Mouse (Mus musculus) liver, embryonic 15.5 days (tissue): ENCODE data around the gene Nt5c2. TPM values are rescaled to one million over a fixed set of nuclear protein-coding genes. Genes with fewer than 3 reads are reported as not detected.

Source experiments
- ATAC-seq: fragments of 200-750 bp; cut with Nextera tagmentation; 2 replicates; pipeline ENCODE4 v1.8.0; 2017; ENCODE audit warnings: moderate number of reproducible peaks, mild to moderate bottlenecking, moderate library complexity; ENCODE audit not compliant: insufficient read depth
- H3K27ac ChIP-seq: fragments of 300-500 bp; sonication (generic); replicated peaks from 2 replicates; pipeline ENCODE4 v1.5.1; 2015; ENCODE audit warnings: mild to moderate bottlenecking, inconsistent platforms
- H3K27me3 ChIP-seq: fragments of 300-500 bp; sonication (generic); 2 replicates; pipeline ENCODE4 v1.6.1; 2015; ENCODE audit warnings: mild to moderate bottlenecking, inconsistent platforms
- H3K36me3 ChIP-seq: fragments of 300-500 bp; sonication (generic); replicated peaks from 2 replicates; pipeline ENCODE4 v1.6.1; 2015; ENCODE audit warnings: moderate library complexity, mild to moderate bottlenecking, inconsistent platforms
- H3K4me1 ChIP-seq: fragments of 300-500 bp; sonication (generic); replicated peaks from 2 replicates; pipeline ENCODE4 v1.6.1; 2015; ENCODE audit warnings: inconsistent platforms
- H3K4me2 ChIP-seq: fragments of 300-500 bp; sonication (generic); 2 replicates; pipeline ENCODE4 v1.6.1; 2015; ENCODE audit warnings: moderate library complexity, mild to moderate bottlenecking, inconsistent platforms
- H3K4me3 ChIP-seq: fragments of 300-500 bp; sonication (generic); replicated peaks from 2 replicates; pipeline ENCODE4 v1.5.1; 2015; ENCODE audit warnings: mild to moderate bottlenecking, inconsistent platforms
- H3K9ac ChIP-seq: fragments of 300-500 bp; sonication (generic); 2 replicates; pipeline ENCODE4 v1.6.1; 2015; ENCODE audit warnings: moderate library complexity, mild to moderate bottlenecking, inconsistent platforms
- H3K9me3 ChIP-seq: fragments of 300-500 bp; sonication (generic); replicated peaks from 2 replicates; pipeline ENCODE4 v1.6.1; 2016; ENCODE audit warnings: inconsistent platforms
- WGBS: fragments of 180-500 bp; shearing (Covaris S2); methylation state at CpG from one replicate; pipeline ENCODE4 v1.1.7; 2015; ENCODE audit warnings: mixed read lengths; ENCODE audit not compliant: insufficient replicate concordance; 5-methylcytosine and 5-hydroxymethylcytosine counted together
- polyA plus RNA-seq: library from polyadenylated mRNA; unstranded; fragments of >200 nt; fragmentation: Nextera tagmentation; extraction: Ambion mirVana; gene quantifications from 2 replicates; pipeline ENCODE4 v1.2.1, GENCODE M21; 2015

Gene Nt5c2
- polyA plus RNA-seq, 1 experiment from 2014 or later, result 42.7 TPM

GRCm38 (mm10) chr19:47016487-47016886, 1.5 kb upstream of the Nt5c2 start:
- H3K4me1 ChIP-seq, result peaks cover 28% of the 10 kb centered on the region
- H3K27ac ChIP-seq, result no peak overlapping the region
- H3K9ac ChIP-seq, result no peak overlapping the region
- no peaks in the 10 kb centered on the region for H3K9me3 ChIP-seq
- H3K4me2 ChIP-seq, result no peak overlapping the region
- WGBS, result 2% methylated on average over 15 of the region's 15 CpGs
- peaks cover 93% of the 10 kb centered on the region for H3K27me3 ChIP-seq
- ATAC-seq, result no peak
- H3K4me3 ChIP-seq, result no peak overlapping the region
- H3K36me3 ChIP-seq, result no peaks in the 10 kb centered on the region

- H3K36me3 ChIP-seq, result no peaks in the 10 kb centered on the region
- no peak overlapping the region for H3K4me2 ChIP-seq
- ATAC-seq, result no peak
- H3K9me3 ChIP-seq, result no peaks in the 10 kb centered on the region
- H3K9ac ChIP-seq, result no peak overlapping the region
- WGBS, result 5% methylated on average over 9 of the region's 9 CpGs
- H3K27ac ChIP-seq, result no peak overlapping the region
- peaks cover 28% of the 10 kb centered on the region for H3K4me1 ChIP-seq
- H3K27me3 ChIP-seq, result peaks cover 95% of the 10 kb centered on the region
- H3K4me3 ChIP-seq, result no peak overlapping the region
These were observed 1.0 kb upstream of the Nt5c2 start for GRCm38 (mm10) chr19:47015965-47016364.

GRCm38 (mm10) chr19:47015396-47015795, 443 bp upstream of the Nt5c2 start:
- WGBS, result 2% methylated on average over 37 of the region's 37 CpGs
- Histone ChIP-seq H3K4me2 (peak overlapping the region; percentile 64), H3K36me3 (no peaks in the 10 kb centered on the region), H3K9ac (no peak overlapping the region), H3K4me3 (peak overlapping the region; percentile 43), H3K27me3 (peaks cover 93% of the 10 kb centered on the region), H3K27ac (no peak overlapping the region), H3K4me1 (peaks cover 28% of the 10 kb centered on the region), H3K9me3 (no peaks in the 10 kb centered on the region)
- no peak for ATAC-seq

- no peak overlapping the region for H3K9ac ChIP-seq
- H3K9me3 ChIP-seq, result no peaks in the 10 kb centered on the region
- no peaks in the 10 kb centered on the region for H3K36me3 ChIP-seq
- peak overlapping the region; percentile 64 for H3K4me2 ChIP-seq
- no peak overlapping the region for H3K27ac ChIP-seq
- peaks cover 28% of the 10 kb centered on the region for H3K4me1 ChIP-seq
- ATAC-seq, result no peak
- 6% methylated on average over 11 of the region's 11 CpGs for whole genome bisulfite sequencing
- peaks cover 87% of the 10 kb centered on the region for H3K27me3 ChIP-seq
- peak overlapping the region; percentile 43 for H3K4me3 ChIP-seq
These were observed 850 bp downstream of the Nt5c2 start for GRCm38 (mm10) chr19:47014159-47014446.

- H3K9ac ChIP-seq, result no peak overlapping the region
- H3K9me3 ChIP-seq, result no peaks in the 10 kb centered on the region
- peaks cover 28% of the 10 kb centered on the region for H3K4me1 ChIP-seq
- WGBS, result 12% methylated on average over 20 of the region's 20 CpGs
- no peak for ATAC-seq
- H3K27ac ChIP-seq, result no peak overlapping the region
- no peak overlapping the region for H3K4me2 ChIP-seq
- no peaks in the 10 kb centered on the region for H3K36me3 ChIP-seq
- peaks cover 82% of the 10 kb centered on the region for H3K27me3 ChIP-seq
- no peak overlapping the region for H3K4me3 ChIP-seq
These were observed 1.4 kb downstream of the Nt5c2 start for GRCm38 (mm10) chr19:47013340-47014158.

GRCm38 (mm10) chr19:47012521-47013130, 2.3 kb downstream of the Nt5c2 start:
- ATAC-seq, result no peak
- Histone ChIP-seq H3K4me3 (no peak overlapping the region), H3K9me3 (no peaks in the 10 kb centered on the region), H3K9ac (no peak overlapping the region), H3K4me2 (no peak overlapping the region), H3K27me3 (peaks cover 79% of the 10 kb centered on the region), H3K4me1 (peaks cover 28% of the 10 kb centered on the region), H3K27ac (no peak overlapping the region), H3K36me3 (no peaks in the 10 kb centered on the region)
- WGBS, result 70% methylated on average over 15 of the region's 15 CpGs

GRCm38 (mm10) chr19:47009943-47010342, 5.0 kb downstream of the Nt5c2 start:
- Histone ChIP-seq H3K9ac (no peak overlapping the region), H3K4me1 (peaks cover 18% of the 10 kb centered on the region), H3K4me2 (no peak overlapping the region), H3K27ac (no peak overlapping the region), H3K9me3 (no peaks in the 10 kb centered on the region), H3K36me3 (no peaks in the 10 kb centered on the region), H3K27me3 (peaks cover 58% of the 10 kb centered on the region), H3K4me3 (no peak overlapping the region)
- 61% methylated on average over 5 of the region's 5 CpGs for WGBS
- no peak for ATAC-seq

- peaks cover 13% of the 10 kb centered on the region for H3K4me1 ChIP-seq
- no peak overlapping the region for H3K4me2 ChIP-seq
- H3K36me3 ChIP-seq, result no peaks in the 10 kb centered on the region
- no peak overlapping the region for H3K27ac ChIP-seq
- 62% methylated on average over 7 of the region's 7 CpGs for WGBS
- H3K27me3 ChIP-seq, result peaks cover 53% of the 10 kb centered on the region
- no peaks in the 10 kb centered on the region for H3K9me3 ChIP-seq
- no peak overlapping the region for H3K4me3 ChIP-seq
- no peak overlapping the region for H3K9ac ChIP-seq
- ATAC-seq, result no peak
These were observed 5.5 kb downstream of the Nt5c2 start for GRCm38 (mm10) chr19:47009420-47009819.

GRCm38 (mm10) chr19:47006321-47006720, 8.6 kb downstream of the Nt5c2 start:
- ATAC-seq, result no peak
- Histone ChIP-seq H3K27me3 (peaks cover 22% of the 10 kb centered on the region), H3K27ac (no peak overlapping the region), H3K4me2 (no peak overlapping the region), H3K4me3 (no peak overlapping the region), H3K9ac (no peak overlapping the region), H3K9me3 (no peaks in the 10 kb centered on the region), H3K4me1 (no peaks in the 10 kb centered on the region), H3K36me3 (no peaks in the 10 kb centered on the region)
- WGBS, result 3% methylated on average over 4 of the region's 4 CpGs

- peaks cover 18% of the 10 kb centered on the region for H3K27me3 ChIP-seq
- H3K9ac ChIP-seq, result no peak overlapping the region
- H3K9me3 ChIP-seq, result no peaks in the 10 kb centered on the region
- no peaks in the 10 kb centered on the region for H3K36me3 ChIP-seq
- no peak overlapping the region for H3K4me2 ChIP-seq
- no peak for ATAC-seq
- WGBS, result 35% methylated on average over 5 of the region's 5 CpGs
- H3K4me1 ChIP-seq, result no peaks in the 10 kb centered on the region
- H3K27ac ChIP-seq, result no peak overlapping the region
- H3K4me3 ChIP-seq, result no peak overlapping the region
These were observed 9.1 kb downstream of the Nt5c2 start for GRCm38 (mm10) chr19:47005873-47006272.

GRCm38 (mm10) chr19:47003742-47004511, 11.0 kb downstream of the Nt5c2 start:
- H3K9ac ChIP-seq, result no peak overlapping the region
- no peaks in the 10 kb centered on the region for H3K36me3 ChIP-seq
- no peak for ATAC-seq
- H3K4me1 ChIP-seq, result peaks cover 11% of the 10 kb centered on the region
- H3K9me3 ChIP-seq, result no peaks in the 10 kb centered on the region
- H3K4me2 ChIP-seq, result no peak overlapping the region
- H3K4me3 ChIP-seq, result no peak overlapping the region
- no peak overlapping the region for H3K27ac ChIP-seq
- H3K27me3 ChIP-seq, result peaks cover 11% of the 10 kb centered on the region
- 51% methylated on average over 6 of the region's 6 CpGs for WGBS
